Comparison of ENCODE assay signal across 24 mouse cellular contexts in genomic region chr10:25342801-25343200, GRCm38 (mm10).
"Had no signal": no experiment of that assay in that cellular context is flagged by ENCODE, and none has a peak within 500 bp of the region (broad histone marks: within the 10 kb centered on the region; RNA-seq: fewer than 3 reads in every experiment).

No protein-coding gene starts in this region.

- DNase-seq: gastrocnemius, postnatal 14 days; gastrocnemius, postnatal 36 days; heart, adult 18-20 months; heart, postnatal 10 days; kidney, adult 11 months; kidney, adult 2 months; kidney, adult 9 months; kidney, postnatal 14 days; kidney, postnatal 36 days; layer of hippocampus, adult 9-11 months; layer of hippocampus, postnatal 36 days; liver; liver, embryonic 13.5 days had no signal

- H3K4me3 ChIP-seq: heart, embryonic 10.5 days; heart, embryonic 12.5 days; hindbrain, embryonic 10.5 days; hindbrain, embryonic 12.5 days; kidney, embryonic 15.5 days; limb, embryonic 10.5 days; limb, embryonic 12.5 days; liver, embryonic 13.5 days had no signal

- H3K27ac ChIP-seq: heart, embryonic 10.5 days; hindbrain, embryonic 10.5 days; hindbrain, embryonic 12.5 days; hindbrain, embryonic 14.5 days; kidney, embryonic 15.5 days; kidney, postnatal 0 days; limb, embryonic 10.5 days; limb, embryonic 12.5 days; liver, embryonic 13.5 days had no signal

- ATAC-seq: hindbrain, embryonic 16.5 days; intestine, embryonic 16.5 days had no signal
